Mouse (Mus musculus) mouse embryonic stem cell (cell line): ENCODE data around the gene Eif3g.

Experiments used
- in situ Hi-C, 2 experiments: fragments of 300-500 bp; cut with MboI; formaldehyde crosslinking; loops; 1 replicate in 1 of 2; 3 replicates in 1 of 2; pipeline ENCODE4 v1.14.3; 2019 to 2020; ENCODE audit warnings: low sequenced_read_pairs in 2 of 2, low pct_unique_long_range_greater_than_20kb in 1 of 2, mixed read lengths in 1 of 2; ENCODE audit not compliant: unreplicated experiment in 1 of 2

Gene Eif3g

DNA sequence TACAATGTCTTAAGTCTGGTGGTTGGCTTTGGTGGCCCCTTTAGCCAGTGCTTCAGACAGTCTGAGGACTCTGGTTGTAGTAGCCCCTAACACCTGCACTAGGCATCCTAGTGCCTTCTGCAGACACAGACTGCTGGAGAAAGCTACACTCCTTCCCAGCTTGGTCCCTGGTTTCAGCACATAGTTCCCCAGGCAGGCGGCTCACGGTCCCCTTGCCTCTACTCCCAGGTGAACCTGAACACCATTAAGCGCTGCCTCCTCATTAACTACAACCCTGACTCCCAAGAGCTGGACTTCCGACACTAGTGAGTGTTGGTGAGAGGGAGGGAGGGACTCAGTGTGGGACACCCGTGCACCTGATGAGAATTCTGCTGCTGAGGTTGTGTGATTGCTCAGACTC is 8.0 kb downstream of the Eif3g start:
- in situ Hi-C loops: no loop called here

DNA sequence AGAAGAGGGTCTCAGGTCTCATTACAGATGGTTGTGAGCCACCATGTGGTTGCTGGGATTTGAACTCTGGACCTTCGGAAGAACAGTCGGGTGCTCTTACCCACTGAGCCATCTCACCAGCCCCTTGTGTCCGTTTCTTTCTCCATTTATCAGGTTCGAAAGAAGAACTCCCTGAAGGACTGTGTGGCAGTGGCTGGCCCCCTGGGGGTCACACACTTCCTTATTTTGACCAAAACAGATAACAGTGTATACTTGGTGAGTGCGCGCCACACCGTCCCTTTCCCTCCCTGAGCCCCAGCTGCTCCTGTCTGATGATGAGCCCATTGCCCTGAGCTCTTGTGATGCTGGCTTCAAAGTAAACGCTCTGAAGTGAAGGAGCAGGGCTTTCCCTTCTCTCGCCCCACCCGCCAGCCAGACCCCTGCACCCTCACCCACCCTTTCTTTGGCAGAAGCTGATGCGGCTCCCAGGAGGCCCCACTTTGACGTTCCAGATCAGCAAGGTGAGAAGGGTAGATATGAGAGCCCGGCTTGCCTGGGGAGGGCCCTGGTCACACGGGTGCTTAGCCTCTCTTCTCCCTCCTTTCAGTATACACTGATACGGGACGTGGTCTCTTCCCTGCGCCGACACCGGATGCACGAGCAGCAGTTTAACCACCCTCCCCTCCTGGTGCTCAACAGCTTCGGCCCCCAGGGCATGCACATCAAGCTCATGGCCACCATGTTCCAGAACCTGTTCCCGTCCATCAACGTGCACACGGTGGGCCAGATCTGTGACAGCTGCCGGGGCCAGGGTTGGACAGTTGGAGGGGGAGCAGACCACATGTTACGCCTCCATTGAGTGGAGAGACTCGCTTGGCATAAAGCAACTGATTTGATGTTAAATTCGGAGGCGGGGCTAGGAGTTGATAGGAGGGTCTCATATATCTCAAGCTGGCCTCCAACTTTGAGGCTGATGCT is 9.0 kb downstream of the Eif3g start:
- in situ Hi-C loops: no loop called here

DNA sequence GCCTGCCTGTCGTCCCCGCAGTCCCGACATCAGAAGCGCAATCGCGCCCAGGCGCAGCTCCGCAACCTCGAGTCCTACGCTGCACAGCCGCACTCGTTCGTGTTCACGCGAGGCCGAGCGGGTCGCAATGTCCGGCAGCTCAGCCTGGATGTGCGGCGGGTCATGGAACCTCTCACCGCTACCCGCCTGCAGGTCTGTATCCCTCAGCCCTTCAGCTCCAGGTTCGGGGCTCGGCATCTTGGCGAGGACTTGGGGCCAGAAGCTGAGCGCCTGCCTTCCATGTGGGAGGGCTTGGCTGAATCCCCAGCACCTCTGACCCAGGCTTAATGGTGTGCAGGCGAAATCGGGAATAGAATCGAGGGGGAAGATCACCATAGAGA is 10.0 kb downstream of the Eif3g start:
- in situ Hi-C loops: no loop called here

DNA sequence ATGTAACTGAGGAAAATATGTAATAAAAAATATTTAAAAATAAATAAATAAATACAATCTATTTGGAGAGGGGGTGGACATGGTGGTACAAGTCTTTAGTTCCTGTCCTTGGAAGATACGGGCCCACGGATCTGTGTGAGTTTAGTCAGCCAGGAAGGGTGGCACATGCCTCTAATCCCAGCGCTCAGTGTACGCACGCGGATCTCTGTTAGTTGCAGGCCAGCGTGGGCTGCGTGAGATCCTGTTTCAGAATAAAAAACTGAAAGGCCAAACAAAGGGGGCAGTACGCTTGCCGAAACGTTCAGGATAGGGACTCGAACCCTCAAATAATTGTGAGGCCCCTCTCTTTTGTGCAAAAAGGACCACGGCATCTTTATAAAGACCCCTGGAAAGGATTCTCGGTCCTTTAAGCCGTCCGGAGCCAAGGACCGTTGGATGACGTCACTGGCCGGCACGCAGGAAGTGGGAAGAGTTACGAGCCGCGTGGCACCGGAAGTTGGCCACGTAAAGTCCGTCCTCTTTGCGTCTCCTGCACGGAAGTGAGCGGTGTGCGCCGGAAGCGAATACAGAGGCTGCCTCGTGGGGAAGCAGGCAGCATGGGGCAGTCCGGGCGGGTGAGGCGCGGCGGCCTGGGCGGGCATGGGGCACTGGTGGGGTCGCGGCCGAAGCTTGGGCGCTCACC is 10.6 kb downstream of the Eif3g start, which contains the start of gene Ppan:
TSS of gene Ppan (plus strand) at position 472 of the 682 bp plus-strand sequence.
- in situ Hi-C loops: no loop called here

DNA sequence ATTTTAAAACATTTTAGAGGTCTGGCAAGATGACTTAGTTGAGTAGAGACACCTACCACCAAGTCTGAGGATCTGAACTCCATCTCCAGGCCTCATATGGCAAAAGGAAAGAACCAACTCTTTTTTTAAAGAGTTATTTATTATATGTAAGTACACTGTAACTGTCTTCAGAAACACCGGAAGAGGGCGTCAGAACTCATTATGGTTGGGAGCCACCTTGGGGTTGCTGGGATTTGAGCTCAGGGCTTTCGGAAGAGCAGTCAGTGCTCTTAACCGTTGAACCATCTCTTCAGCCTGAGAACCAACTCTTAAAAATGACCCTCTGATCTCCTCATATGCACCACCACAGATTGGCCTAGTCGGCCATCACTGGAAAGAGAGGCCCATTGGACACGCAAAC is 11.2 kb downstream of the Eif3g start:
- in situ Hi-C loops: no loop called here

DNA sequence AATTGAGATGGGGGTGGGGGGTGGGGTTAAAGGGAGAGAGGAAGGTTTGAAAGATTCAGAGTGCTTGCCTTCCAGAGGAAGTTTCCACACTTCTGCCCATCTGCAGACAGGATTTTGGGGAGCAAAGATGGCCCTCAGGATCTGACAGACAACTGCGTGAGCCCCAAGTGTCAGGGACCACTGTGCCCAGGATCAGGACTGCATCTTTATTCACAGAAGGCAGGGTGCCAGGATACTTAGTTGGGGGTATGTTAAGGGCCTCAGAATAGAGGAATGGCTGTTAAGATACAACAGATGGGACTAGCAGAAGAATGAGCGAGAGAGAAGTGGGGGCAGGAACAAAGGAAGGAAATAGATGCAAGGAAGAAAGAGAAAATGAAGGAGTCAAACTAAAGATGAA is 11.9 kb downstream of the Eif3g start:
- in situ Hi-C loops: no loop called here

DNA sequence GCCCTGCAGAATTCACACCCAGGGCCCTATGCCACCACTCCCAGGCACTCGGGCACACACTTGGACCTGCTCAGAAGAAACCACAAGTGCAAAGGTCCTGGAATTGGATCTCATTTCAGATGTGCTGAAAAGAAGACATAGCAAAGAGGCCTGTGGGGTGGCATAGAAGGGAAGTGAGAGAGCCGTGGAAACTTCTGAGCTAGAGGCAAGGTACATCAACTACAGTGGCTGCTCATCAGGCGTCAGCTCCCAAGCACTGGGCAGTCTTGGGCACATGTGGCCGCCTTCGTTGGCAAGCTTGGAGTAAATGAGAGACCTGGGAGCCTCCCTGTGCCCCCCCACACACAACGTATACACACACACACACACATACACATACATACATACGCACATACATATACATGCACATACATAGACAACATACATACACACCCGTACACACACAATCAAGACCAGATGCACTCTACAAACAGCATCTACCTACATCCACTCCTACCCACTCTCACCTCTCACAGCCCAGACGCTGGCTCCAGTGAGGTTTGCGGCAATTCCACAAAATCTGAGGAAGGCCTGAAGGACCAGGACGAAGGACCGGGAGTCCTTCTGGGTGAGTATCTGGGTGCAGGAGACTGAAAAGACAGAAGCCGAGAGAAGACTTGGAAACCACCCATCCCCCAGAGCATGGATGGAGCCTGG is 19.2 kb downstream of the Eif3g start, which contains the start of gene Angptl6:
TSS of gene Angptl6 (minus strand) at position 631 of the 696 bp plus-strand sequence.
- in situ Hi-C loops: no loop called here

DNA sequence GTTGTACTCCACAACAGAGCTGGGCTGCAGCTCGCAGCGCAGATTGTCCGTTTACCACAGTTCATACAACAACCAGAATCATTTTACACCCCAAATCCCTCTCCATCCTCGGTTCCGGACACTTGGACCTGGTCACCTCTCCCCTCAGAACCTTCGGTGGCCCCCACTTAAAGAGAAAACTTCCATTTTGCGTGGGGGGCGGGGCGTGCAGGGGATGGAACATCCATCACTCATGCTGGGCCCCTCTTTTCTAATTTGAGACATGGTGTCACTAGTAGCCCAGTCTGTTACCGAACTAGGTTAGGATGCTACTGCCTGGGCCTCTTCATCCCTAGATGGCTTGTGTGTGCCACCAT is 19.7 kb downstream of the Eif3g start:
- in situ Hi-C loops: no loop called here

DNA sequence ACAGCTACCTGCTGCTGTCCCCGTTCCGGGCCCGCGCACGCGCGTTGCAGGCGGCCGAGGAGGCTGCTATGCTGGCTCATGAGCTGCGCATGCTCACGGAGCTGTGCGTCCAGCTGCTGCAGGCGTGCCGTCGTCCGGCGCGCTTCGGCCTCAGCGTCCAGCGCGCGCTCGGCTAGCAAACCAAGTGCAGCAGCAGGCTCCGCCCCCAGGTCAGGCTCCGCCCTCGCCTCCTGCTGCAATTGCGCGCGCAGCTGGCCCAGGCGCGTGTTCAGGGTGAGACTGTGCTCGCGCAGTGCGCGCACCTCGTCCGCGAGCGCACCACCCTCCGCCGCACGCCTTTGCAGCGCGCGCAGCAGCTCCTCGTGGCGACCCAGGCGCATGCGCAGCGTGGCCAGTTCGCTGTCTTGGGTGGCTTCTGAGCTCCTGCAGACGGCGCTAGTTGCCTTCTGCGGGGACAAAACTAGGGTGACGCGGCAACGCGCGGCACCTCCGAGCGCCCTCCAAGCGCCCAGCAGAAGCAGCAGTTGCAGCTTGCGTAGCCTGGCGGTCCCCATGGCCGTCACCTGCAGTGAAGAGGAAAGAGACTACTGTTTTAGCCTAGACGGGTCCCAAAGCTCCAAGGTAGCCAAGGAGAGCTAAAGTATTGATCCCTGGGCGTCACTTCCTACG is 20.2 kb downstream of the Eif3g start:
- in situ Hi-C loops: no loop called here

DNA sequence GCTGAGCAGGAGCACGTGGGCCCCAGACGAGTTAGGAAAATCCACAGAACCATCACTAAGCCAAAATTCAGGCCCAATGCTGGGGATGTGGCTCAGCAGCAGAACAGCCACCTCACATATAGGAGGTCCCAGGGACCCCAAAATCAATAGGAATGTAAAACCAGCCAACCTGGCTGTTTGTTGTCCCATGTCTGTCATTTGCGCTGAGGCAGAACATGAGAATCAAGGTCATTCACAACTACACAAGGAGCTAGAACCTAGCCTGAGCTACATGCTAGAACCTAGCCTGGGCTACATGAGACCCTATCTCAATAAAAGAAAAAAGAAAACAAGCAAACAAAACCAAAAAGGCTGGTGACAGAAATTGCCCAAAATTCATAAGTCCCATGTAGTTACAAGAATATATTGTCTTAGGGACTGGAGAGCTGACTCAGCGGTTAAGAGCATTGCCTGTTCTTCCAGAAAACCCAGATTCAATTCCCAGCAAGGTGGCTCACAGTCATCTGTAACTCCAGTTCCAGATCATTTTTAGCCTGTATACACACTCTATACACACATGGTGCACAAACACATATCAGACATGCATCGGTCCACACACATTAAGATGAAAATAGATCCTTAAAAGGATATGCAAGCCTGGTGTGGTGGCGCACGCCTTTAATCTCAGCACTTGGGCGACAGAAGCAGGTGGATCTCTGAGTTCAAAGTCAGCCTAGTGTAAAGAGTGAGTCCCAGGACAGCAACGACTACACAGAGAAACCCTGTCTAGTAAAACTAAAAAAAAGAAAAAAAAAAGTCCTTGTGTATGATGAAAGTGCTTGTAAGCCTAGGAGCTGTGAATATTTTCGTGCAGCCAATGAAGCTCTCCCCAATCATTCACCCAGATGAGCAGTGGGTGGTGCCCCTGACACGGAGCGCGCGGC is 21.0 kb downstream of the Eif3g start:
- in situ Hi-C loops: no loop called here

DNA sequence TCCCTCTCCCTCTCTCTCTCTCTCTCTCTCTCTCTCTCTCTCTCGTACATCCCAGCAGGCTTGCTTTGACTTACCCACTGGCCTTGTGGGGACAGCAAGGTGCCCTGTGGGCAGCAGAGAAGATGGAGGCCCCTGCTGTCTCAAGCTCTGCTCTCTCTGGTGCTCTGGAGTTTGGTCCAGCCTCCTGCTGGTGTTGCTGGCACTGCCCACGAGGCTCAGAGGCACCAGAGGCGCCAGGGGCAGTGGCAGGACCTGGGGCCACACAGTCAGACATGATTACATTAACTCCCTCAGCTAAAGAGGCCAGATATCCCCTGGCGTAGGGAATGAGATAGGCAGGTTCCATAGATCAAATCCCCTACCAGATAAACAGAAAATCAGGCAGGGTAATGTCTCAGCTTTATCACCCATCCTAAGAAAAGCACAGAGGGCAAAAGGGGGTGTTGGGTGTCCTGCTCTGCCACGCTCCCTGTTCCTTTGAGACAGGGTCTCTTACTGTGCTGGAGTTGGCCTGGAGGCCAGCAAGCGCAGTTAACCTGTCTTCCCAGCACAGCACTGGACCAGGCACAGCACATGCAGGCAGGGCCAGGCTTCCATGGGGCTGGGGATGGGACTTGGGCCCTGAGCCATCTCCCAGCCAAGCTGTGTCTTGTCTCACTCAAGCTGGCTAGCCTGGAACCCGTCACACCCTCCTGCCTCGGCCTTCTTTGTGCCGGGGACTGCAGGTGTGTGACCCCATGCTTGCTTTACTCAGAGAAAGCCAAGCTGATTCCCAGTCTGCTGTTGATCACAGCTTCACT is 21.9 kb downstream of the Eif3g start:
- in situ Hi-C loops: no loop called here

DNA sequence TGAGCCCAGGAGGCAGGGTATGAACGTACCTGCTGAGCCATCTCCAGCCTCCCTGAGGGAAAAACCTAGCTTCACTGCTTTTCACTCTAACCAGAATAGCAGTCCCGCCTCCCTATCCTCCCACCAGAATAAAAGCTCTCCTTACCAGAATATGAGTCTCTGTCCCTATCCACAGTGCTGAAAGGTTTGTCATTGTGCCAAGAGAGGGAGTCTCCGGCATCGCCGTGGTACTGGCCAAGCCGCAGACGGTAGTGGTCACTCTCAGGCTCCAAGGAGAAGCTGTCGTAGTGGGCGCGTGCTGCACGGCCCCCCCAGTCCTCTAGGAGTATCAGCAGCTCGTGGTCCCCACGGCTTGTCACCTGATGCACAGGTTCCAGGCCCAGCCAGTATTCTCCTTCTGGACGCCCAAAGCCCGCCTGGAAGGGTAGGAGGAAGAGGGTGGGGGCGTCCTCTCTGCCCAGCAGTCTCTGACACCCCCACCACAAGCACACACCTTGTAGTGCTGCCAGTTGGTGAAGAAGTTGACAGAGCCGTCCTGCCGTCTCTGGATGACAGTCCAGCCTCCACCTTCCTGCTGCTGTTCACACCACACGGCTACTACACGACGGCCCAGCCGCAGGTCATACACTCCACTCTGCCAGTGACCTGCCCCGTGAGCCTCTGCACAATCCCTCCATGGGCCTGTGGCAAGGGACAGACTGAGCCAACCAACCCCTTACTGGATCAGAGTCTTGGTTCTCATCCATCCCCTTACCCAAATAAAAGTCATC is 23.2 kb downstream of the Eif3g start:
- in situ Hi-C loops: no loop called here

DNA sequence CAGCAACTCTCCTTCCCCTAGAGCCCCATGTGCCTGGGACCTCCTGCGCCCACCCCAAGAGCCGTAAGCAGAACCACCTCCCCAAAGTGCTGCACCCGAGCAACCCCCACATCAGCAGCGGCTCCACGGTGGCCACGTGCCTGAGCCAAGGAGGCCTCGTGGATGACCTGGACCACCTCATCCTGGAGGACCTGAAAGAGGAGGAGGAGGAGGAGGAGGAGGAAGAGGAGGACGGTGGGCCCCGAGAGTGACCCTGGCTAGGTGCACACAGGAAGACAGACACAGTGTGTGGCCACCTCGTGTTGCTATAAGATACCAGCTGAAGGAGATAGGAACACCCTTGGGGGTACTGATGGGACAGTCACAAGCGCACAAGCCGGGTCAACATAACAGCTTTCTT is 24.9 kb downstream of the Eif3g start:
- in situ Hi-C loops: no loop called here

DNA sequence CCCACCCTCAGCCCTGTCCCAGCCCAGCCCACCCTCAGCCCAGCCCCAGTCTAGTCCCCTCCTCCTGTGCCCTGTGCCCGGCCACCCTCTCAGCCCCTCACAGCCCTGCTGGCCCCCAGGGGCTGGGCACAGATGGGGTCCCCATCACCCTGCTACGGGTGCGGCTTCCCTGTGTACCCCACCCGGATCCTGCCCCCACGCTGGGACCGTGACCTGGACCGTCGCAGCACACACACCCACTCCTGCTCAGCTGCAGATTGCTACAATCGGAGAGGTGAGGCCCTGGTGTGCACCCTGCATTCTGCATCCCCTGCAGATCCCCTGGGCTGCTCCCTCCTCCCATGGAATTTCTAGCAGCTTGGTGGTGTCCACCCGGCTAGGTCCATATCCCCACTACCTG is 25.4 kb downstream of the Eif3g start:
- in situ Hi-C loops: no loop called here

DNA sequence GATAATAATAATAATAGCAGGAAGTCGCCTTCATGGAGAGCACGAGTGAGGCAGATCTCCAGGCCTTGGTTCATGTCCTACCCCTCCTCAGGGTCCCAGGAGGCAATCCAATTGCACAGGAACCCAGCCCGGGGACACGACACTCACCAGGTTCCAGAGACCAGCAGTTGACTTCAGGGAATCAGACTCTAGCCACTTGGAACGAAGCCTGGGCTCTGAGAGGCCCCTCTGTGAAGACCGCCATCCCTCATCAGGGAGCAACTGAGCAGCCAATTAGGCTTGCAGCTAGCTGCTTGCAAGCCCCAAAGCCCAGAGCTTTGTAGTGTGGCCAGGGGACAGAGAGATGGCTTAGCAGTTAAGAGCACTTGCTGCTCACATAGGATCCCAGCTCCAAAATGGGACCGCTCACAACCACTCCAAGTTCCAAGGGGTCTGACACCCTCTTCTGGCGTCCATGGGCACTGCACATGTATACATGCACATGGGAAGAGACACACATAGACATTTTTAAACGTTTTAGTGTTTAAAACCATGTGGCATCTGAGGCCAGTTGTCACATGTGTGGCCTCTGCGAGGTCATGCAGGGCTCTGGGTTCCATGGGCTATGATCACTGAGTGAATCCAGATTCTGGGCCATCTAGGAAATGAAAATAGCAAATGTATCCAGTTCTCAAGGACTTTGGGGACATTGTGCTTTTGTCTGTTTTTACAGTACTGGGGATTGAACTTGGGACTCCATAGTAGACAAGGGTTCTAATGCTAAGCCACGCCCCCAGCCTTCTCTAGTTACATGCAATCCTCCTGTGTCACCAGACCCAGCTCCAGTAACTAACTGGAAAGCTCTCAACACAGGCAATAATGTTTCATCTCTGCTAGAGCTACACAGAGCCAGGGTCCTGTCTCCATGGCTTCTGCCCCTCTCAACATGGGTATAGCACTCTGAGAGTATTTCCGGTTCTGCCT is 27.9 kb downstream of the Eif3g start:
- in situ Hi-C loops: no loop called here
